Mouse (Mus musculus) lung, postnatal 0 days (tissue): ENCODE measurements at regions not wholly inside any gene's neighbourhood (a gene's known extent, or its start where the extent isn't known, plus 50 kb on each side); places are given as distances from the start of the nearest gene placed in this dataset.

Source experiments
- CTCF ChIP-seq: IDR thresholded peaks from 2 replicates; pipeline ENCODE4 v1.5.1; 2016; ENCODE audit warnings: antibody characterized with exemption, mild to moderate bottlenecking
- EP300 ChIP-seq: IDR thresholded peaks from 2 replicates; pipeline ENCODE4 v1.6.1; 2016; ENCODE audit warnings: antibody characterized with exemption, mild to moderate bottlenecking, control low read depth

- TF ChIP-seq CTCF (peak; percentile 75), EP300 (no peak; the same call in 1 of the 2 replicates)
These were observed 100.0 kb upstream of the Ifngr1 start for GRCm38 (mm10) chr10:19491513-19492380.
